Mouse (Mus musculus) cortical plate, adult 2 months (tissue): ENCODE measurements around the gene Gcnt7. TPM values are rescaled to one million over a fixed set of nuclear protein-coding genes. Genes with fewer than 3 reads are reported as not detected.
A peak's percentile ranks its signal among the peaks of the same experiment; 100 is the strongest.

Source experiments
- H3K27ac ChIP-seq: fragments of 200-500 bp; 2 replicates; pipeline ENCODE4 v1.5.1; 2012; ENCODE audit warnings: low read length, control low read depth, inconsistent platforms; ENCODE audit not compliant: insufficient read depth
- H3K4me1 ChIP-seq: fragments of 200-500 bp; 2 replicates; pipeline ENCODE4 v1.6.1; 2011; ENCODE audit warnings: low read length; ENCODE audit not compliant: control insufficient read depth, insufficient read depth
- H3K4me3 ChIP-seq: fragments of 200-500 bp; 2 replicates; pipeline ENCODE4 v1.5.1; 2011; ENCODE audit warnings: mild to moderate bottlenecking, low read length, control low read depth; ENCODE audit not compliant: insufficient read depth
- CTCF ChIP-seq: fragments of 200-500 bp; IDR thresholded peaks from 2 replicates; pipeline ENCODE4 v1.5.1; 2011; ENCODE audit warnings: mild to moderate bottlenecking, control low read depth, low read length; ENCODE audit not compliant: insufficient read depth; ENCODE audit errors: extremely low read depth
- POLR2A ChIP-seq: fragments of 200-500 bp; IDR thresholded peaks from 2 replicates; pipeline ENCODE4 v1.6.1; 2011; ENCODE audit warnings: mild to moderate bottlenecking, low read length, control low read depth; ENCODE audit not compliant: insufficient read depth; ENCODE audit errors: extremely low read depth
- polyA plus RNA-seq: library from polyadenylated mRNA; depleted of rRNA; stranded (reverse); fragments of >200 nt; gene quantifications from 2 replicates; pipeline ENCODE4 v1.2.3, GENCODE M21; 2012

Gcnt7 gene
- polyA plus RNA-seq, 1 experiment = not detected

- TF ChIP-seq CTCF (no peak), POLR2A (peak; percentile 82)
- H3K4me3 ChIP-seq = peak within 1 kb of the TSS; percentile 92
- H3K4me1 ChIP-seq = peaks cover 7% of the 10 kb centered on the region
- peak within 1 kb of the TSS; percentile 2; the same call in 1 of the 2 replicates for H3K27ac ChIP-seq
These were observed 18.4 kb downstream of the Gcnt7 start, which contains the start of gene Rtf2 for GRCm38 (mm10) chr2:172439843-172440639. Gene Rtf2, plus strand, starts transcription at chr2:172440556.

GRCm38 (mm10) chr2:172437371-172437952 is 20.9 kb downstream of the Gcnt7 start:
- H3K27ac ChIP-seq = no peak overlapping the region
- peaks cover 7% of the 10 kb centered on the region for H3K4me1 ChIP-seq
- no peak for TF ChIP-seq CTCF
- no peak for TF ChIP-seq POLR2A
- no peak overlapping the region for H3K4me3 ChIP-seq

- Histone ChIP-seq H3K4me1 (no peaks in the 10 kb centered on the region), H3K27ac (no peak overlapping the region), H3K4me3 (no peak overlapping the region)
- TF ChIP-seq POLR2A (no peak), CTCF (no peak)
These were observed 24.6 kb downstream of the Gcnt7 start for GRCm38 (mm10) chr2:172433746-172434145.

GRCm38 (mm10) chr2:172430609-172431008 is 27.8 kb downstream of the Gcnt7 start:
- Histone ChIP-seq H3K27ac (no peak overlapping the region), H3K4me1 (no peaks in the 10 kb centered on the region), H3K4me3 (no peak overlapping the region)
- TF ChIP-seq CTCF (no peak), POLR2A (no peak)

- Histone ChIP-seq H3K27ac (no peak overlapping the region), H3K4me3 (no peak overlapping the region), H3K4me1 (no peaks in the 10 kb centered on the region)
- TF ChIP-seq CTCF = no peak
These were observed 40.2 kb downstream of the Gcnt7 start for GRCm38 (mm10) chr2:172418208-172418607.

GRCm38 (mm10) chr2:172416876-172417275 is 41.5 kb downstream of the Gcnt7 start:
- Histone ChIP-seq H3K4me3 (no peak overlapping the region), H3K27ac (no peak overlapping the region), H3K4me1 (no peaks in the 10 kb centered on the region)
- TF ChIP-seq CTCF (no peak), POLR2A (no peak)

- H3K27ac ChIP-seq = no peak overlapping the region
- H3K4me1 ChIP-seq = no peaks in the 10 kb centered on the region
- no peak overlapping the region for H3K4me3 ChIP-seq
- TF ChIP-seq CTCF (no peak), POLR2A (no peak)
These were observed 42.2 kb downstream of the Gcnt7 start for GRCm38 (mm10) chr2:172416218-172416617.

GRCm38 (mm10) chr2:172413894-172414293 is 44.5 kb downstream of the Gcnt7 start:
- Histone ChIP-seq H3K27ac (no peak overlapping the region), H3K4me3 (no peak overlapping the region), H3K4me1 (no peaks in the 10 kb centered on the region)
- no peak for TF ChIP-seq POLR2A
- TF ChIP-seq CTCF = no peak

GRCm38 (mm10) chr2:172413273-172413672 is 45.1 kb downstream of the Gcnt7 start:
- Histone ChIP-seq H3K4me1 (no peaks in the 10 kb centered on the region), H3K27ac (no peak overlapping the region), H3K4me3 (no peak overlapping the region)
- no peak for TF ChIP-seq CTCF
- no peak for TF ChIP-seq POLR2A

- Histone ChIP-seq H3K4me3 (no peak overlapping the region), H3K27ac (no peak overlapping the region), H3K4me1 (no peaks in the 10 kb centered on the region)
- TF ChIP-seq CTCF (no peak), POLR2A (no peak)
These were observed 45.9 kb downstream of the Gcnt7 start for GRCm38 (mm10) chr2:172412454-172412853.
